Mouse (Mus musculus): ENCODE measurements around the gene Kcnma1.

GRCm38 (mm10) chr14:23602054-23602453, 412.2 kb downstream of the Kcnma1 start:
- TF ChIP-seq CTCF (IDR thresholded peaks at IDR 0.05) (no peak), EP300 (IDR thresholded peaks at IDR 0.05) (no peak)

Measured in lung, postnatal 0 days (tissue).